Mouse (Mus musculus) heart, embryonic 14.5 days (tissue): Measurements from ENCODE around the gene Pelp1. TPM values are rescaled to one million over a fixed set of nuclear protein-coding genes. Genes with fewer than 3 reads are reported as not detected.
A peak's percentile ranks its signal among the peaks of the same experiment; 100 is the strongest.

Experiments used
- ATAC-seq: fragments of 200-750 bp; cut with Nextera tagmentation; 2 replicates; pipeline ENCODE4 v1.8.0; 2017; ENCODE audit warnings: low read depth, moderate TSS enrichment; ENCODE audit not compliant: insufficient number of reproducible peaks, insufficient read depth, low FRiP score
- H3K27ac ChIP-seq, 2 experiments: fragments of 200-500 bp in 1 of 2; fragments of 300-500 bp in 1 of 2; sonication (generic) in 1 of 2; replicated peaks in 1 of 2; 2 replicates each; pipeline ENCODE4 v1.5.1; 2012 to 2014; ENCODE audit warnings: low read depth in 2 of 2, low read length in 2 of 2, control low read depth in 1 of 2, mild to moderate bottlenecking in 1 of 2, mixed read lengths in 1 of 2; ENCODE audit not compliant: control insufficient read depth in 1 of 2, insufficient read depth in 1 of 2
- H3K27me3 ChIP-seq: fragments of 300-500 bp; sonication (generic); 2 replicates; pipeline ENCODE4 v1.6.1; 2014; ENCODE audit warnings: mild to moderate bottlenecking, low read length, control low read depth; ENCODE audit not compliant: control insufficient read depth, insufficient read depth
- H3K36me3 ChIP-seq: fragments of 300-500 bp; sonication (generic); 2 replicates; pipeline ENCODE4 v1.6.1; 2014; ENCODE audit warnings: mild to moderate bottlenecking, control low read depth, low read length, mixed read lengths; ENCODE audit not compliant: control insufficient read depth, insufficient read depth
- H3K4me1 ChIP-seq, 2 experiments: fragments of 200-500 bp in 1 of 2; fragments of 300-500 bp in 1 of 2; sonication (generic) in 1 of 2; 2 replicates each; pipeline ENCODE4 v1.6.1; 2012 to 2014; ENCODE audit warnings: low read length in 2 of 2, control low read depth in 1 of 2, mixed read lengths in 1 of 2; ENCODE audit not compliant: control insufficient read depth in 2 of 2, insufficient read depth in 2 of 2
- H3K4me2 ChIP-seq: fragments of 300-500 bp; sonication (generic); 2 replicates; pipeline ENCODE4 v1.6.1; 2014; ENCODE audit warnings: mild to moderate bottlenecking, low read length
- H3K4me3 ChIP-seq, 2 experiments: fragments of 200-500 bp in 1 of 2; fragments of 300-500 bp in 1 of 2; sonication (generic) in 1 of 2; 2 replicates each; pipeline ENCODE4 v1.5.1; 2012 to 2014; ENCODE audit warnings: low read length in 2 of 2, mild to moderate bottlenecking in 2 of 2, control low read depth in 1 of 2, low read depth in 1 of 2, moderate library complexity in 1 of 2; ENCODE audit not compliant: control insufficient read depth in 1 of 2, insufficient read depth in 1 of 2
- H3K9ac ChIP-seq: fragments of 300-500 bp; sonication (generic); 2 replicates; pipeline ENCODE4 v1.6.1; 2014; ENCODE audit warnings: mild to moderate bottlenecking, low read length
- H3K9me3 ChIP-seq: fragments of 300-500 bp; sonication (generic); 2 replicates; pipeline ENCODE4 v1.6.1; 2016; ENCODE audit warnings: low read length, control low read depth; ENCODE audit not compliant: control insufficient read depth
- WGBS: fragments of 180-500 bp; shearing (Covaris S2); extraction: QIAGEN DNeasy Blood & Tissue Kit; methylation state at CpG from one replicate; pipeline ENCODE4 v1.1.7; 2014; 5-methylcytosine and 5-hydroxymethylcytosine counted together
- microRNA-seq: library from miRNA; unstranded; fragments of <30 nt; microRNA quantifications from one replicate; pipeline ENCODE4, GENCODE M21; 2016
- polyA plus RNA-seq: library from polyadenylated mRNA; unstranded; fragments of >200 nt; fragmentation: Nextera tagmentation; extraction: Ambion mirVana; gene quantifications from 2 replicates; pipeline ENCODE4 v1.2.1, GENCODE M21; 2014

The Pelp1 gene
- polyA plus RNA-seq, 1 experiment from 2014 or later = 17.8 TPM

- peak within 1 kb of the TSS; percentile 73 for H3K4me2 ChIP-seq
- no peak within 1 kb of the TSS for H3K27ac ChIP-seq
- no peak for ATAC-seq
- H3K4me1 ChIP-seq = peaks cover 3 to 4% of the 10 kb centered on the region in 2 experiments; a peak in 2 of 4 replicates
- H3K9me3 ChIP-seq = no peaks in the 10 kb centered on the region
- under 1% methylated on average over 19 of the region's 19 CpGs for WGBS
- H3K27me3 ChIP-seq = peaks cover 68% of the 10 kb centered on the region
- H3K36me3 ChIP-seq = no peaks in the 10 kb centered on the region
- peak within 1 kb of the TSS; percentile 30 to 36 for H3K4me3 ChIP-seq
- H3K9ac ChIP-seq = no peak within 1 kb of the TSS
Observed at GRCm38 (mm10) chr11:70351868-70352267, 58.0 kb downstream of the Pelp1 start, which contains the start of gene Alox15. Alox15 (minus strand) TSS chr11:70352031.

DNA sequence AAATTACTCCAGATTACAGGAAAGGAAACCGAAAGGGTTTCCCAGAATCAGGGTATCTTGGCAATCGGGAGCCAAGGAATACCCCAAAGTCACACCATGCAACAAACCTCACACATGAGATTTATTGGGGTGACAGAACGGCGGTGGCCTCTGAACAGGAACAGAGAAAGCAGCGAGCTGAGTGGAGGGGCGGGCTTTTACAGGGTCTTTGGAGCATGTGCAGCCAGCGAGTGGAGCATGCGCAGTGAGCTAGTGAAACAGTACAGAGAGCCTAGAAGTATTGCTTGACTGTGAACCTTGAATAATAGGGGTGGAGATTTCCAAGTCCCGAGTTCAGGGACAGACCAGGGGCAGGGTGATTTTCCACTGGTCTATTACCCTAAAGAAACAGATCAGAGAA, 61.2 kb downstream of the Pelp1 start:
- Histone ChIP-seq H3K4me3 (no peak overlapping the region), H3K27ac (no peak overlapping the region), H3K9me3 (no peaks in the 10 kb centered on the region), H3K4me1 (peaks cover 3 to 4% of the 10 kb centered on the region in 2 experiments; a peak in 2 of 4 replicates), H3K4me2 (no peak overlapping the region), H3K27me3 (peaks cover 67% of the 10 kb centered on the region), H3K9ac (no peak overlapping the region), H3K36me3 (no peaks in the 10 kb centered on the region)
- 82% methylated on average over 9 of the region's 9 CpGs for WGBS
- ATAC-seq = no peak

DNA sequence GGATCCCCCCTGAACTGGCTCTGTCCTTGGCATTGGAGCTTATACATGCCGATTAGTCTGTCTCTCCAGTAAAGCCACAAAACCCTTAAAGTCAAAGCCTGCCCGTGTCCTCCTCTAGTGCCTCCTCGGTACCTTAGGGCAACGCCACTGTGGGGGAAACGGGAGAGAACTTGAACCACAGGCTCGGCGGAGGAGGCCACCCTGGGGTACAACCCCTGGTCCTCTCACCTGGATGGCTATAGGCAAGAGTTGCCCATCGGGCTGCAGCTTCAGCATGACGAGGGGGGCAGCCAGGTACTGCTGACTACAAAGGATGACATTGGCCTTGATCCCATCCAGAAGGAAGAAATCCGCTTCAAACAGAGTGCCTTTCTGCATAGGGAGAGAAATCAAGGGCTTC, 62.0 kb downstream of the Pelp1 start:
- peaks cover 3 to 4% of the 10 kb centered on the region in 2 experiments; a peak in 2 of 4 replicates for H3K4me1 ChIP-seq
- no peaks in the 10 kb centered on the region for H3K9me3 ChIP-seq
- no peak overlapping the region for H3K4me3 ChIP-seq
- no peak overlapping the region for H3K9ac ChIP-seq
- no peak overlapping the region for H3K27ac ChIP-seq
- WGBS = 81% methylated on average over 10 of the region's 10 CpGs
- no peaks in the 10 kb centered on the region for H3K36me3 ChIP-seq
- ATAC-seq = no peak
- no peak overlapping the region for H3K4me2 ChIP-seq
- peaks cover 60% of the 10 kb centered on the region for H3K27me3 ChIP-seq

- no peak overlapping the region for H3K4me2 ChIP-seq
- H3K4me3 ChIP-seq = no peak overlapping the region
- no peak for ATAC-seq
- no peaks in the 10 kb centered on the region for H3K4me1 ChIP-seq
- WGBS = 85% methylated on average over 8 of the region's 8 CpGs
- no peak overlapping the region for H3K9ac ChIP-seq
- H3K36me3 ChIP-seq = no peaks in the 10 kb centered on the region
- no peak overlapping the region for H3K27ac ChIP-seq
- peaks cover 39% of the 10 kb centered on the region for H3K27me3 ChIP-seq
- no peaks in the 10 kb centered on the region for H3K9me3 ChIP-seq
Observed at GRCm38 (mm10) chr11:70345546-70345945, 64.3 kb downstream of the Pelp1 start.

DNA sequence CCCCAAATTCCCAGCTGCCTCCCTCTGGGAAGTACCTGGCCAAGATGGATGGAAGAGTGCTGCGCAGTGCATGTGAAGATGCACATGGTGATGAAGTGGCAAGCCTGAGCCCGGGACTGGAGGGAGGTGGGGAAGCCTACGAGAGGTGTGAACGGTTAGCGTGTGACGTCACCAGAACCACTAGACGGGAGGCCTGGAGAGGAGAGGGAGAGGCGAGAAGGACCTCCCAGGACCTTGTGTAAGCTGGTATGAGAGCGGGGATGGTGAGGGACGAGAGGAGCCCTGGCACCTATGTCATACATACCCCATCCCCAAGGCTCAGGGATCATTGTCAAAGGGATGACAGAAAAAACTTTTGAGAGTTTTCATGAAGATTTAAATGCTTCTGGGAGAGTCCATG, 64.8 kb downstream of the Pelp1 start:
- H3K4me2 ChIP-seq = no peak overlapping the region
- ATAC-seq = no peak
- no peak overlapping the region for H3K4me3 ChIP-seq
- WGBS = 58% methylated on average over 10 of the region's 10 CpGs
- H3K27me3 ChIP-seq = peaks cover 34% of the 10 kb centered on the region
- H3K27ac ChIP-seq = no peak overlapping the region
- H3K9ac ChIP-seq = no peak overlapping the region
- no peaks in the 10 kb centered on the region for H3K36me3 ChIP-seq
- no peaks in the 10 kb centered on the region for H3K9me3 ChIP-seq
- no peaks in the 10 kb centered on the region for H3K4me1 ChIP-seq

Small RNA genes within 50 kb of the gene (microRNA-seq; reads per million reads assigned to microRNA genes)
- not detected for gene Mir7115

Other genes starting within 250 kb of the Pelp1 start
- gene Slc16a11, start 197.3 kb downstream of the Pelp1 start, polyA plus RNA-seq = 0.16 and 0.18 TPM in 2 replicates
- gene Slc16a13, start 189.0 kb downstream of the Pelp1 start, polyA plus RNA-seq = 4.9 and 6.4 TPM in 2 replicates
- gene Bcl6b, start 180.2 kb downstream of the Pelp1 start, polyA plus RNA-seq = 18.7 and 22.4 TPM in 2 replicates
- 139 and 143 TPM in 2 replicates for gene 0610010K14Rik, start 172.1 kb downstream of the Pelp1 start, polyA plus RNA-seq
- 10.1 and 12.2 TPM in 2 replicates for gene Gm21988, start 170.2 kb downstream of the Pelp1 start, polyA plus RNA-seq
- 219 and 240 TPM in 2 replicates for gene Rnasek, start 170.2 kb downstream of the Pelp1 start, polyA plus RNA-seq
- 3.0 TPM in 2 replicates for gene Alox12, start 154.7 kb downstream of the Pelp1 start, polyA plus RNA-seq
- gene Alox12e, start 87.4 kb downstream of the Pelp1 start, polyA plus RNA-seq = not detected in 2 replicates
- 0.13 TPM in 1 of 2 replicates, not detected in the other for gene Alox15, start 58.0 kb downstream of the Pelp1 start, polyA plus RNA-seq
- 5.4 and 8.6 TPM in 2 replicates for gene Arrb2, start 22.6 kb upstream of the Pelp1 start, polyA plus RNA-seq
- 25.1 and 26.8 TPM in 2 replicates for gene Med11, start 41.9 kb upstream of the Pelp1 start, polyA plus RNA-seq
- 0.95 and 2.0 TPM in 2 replicates for gene Zmynd15, start 49.4 kb upstream of the Pelp1 start, polyA plus RNA-seq
- 9.4 and 10.3 TPM in 2 replicates for gene Cxcl16, start 50.0 kb upstream of the Pelp1 start, polyA plus RNA-seq
- gene Tm4sf5, start 95.2 kb upstream of the Pelp1 start, polyA plus RNA-seq = 8.7 and 10.5 TPM in 2 replicates
- gene Vmo1, start 104.6 kb upstream of the Pelp1 start, polyA plus RNA-seq = 0.32 and 0.43 TPM in 2 replicates
- 0.27 and 0.49 TPM in 2 replicates for gene Gltpd2, start 109.2 kb upstream of the Pelp1 start, polyA plus RNA-seq
- 625 and 657 TPM in 2 replicates for gene Psmb6, start 115.3 kb upstream of the Pelp1 start, polyA plus RNA-seq
- gene Gm40193, start 122.9 kb upstream of the Pelp1 start, polyA plus RNA-seq = not detected in 2 replicates
- 11.1 and 11.7 TPM in 2 replicates for gene Pld2, start 130.0 kb upstream of the Pelp1 start, polyA plus RNA-seq
- gene Mink1, start 152.8 kb upstream of the Pelp1 start, polyA plus RNA-seq = 12.7 and 13.2 TPM in 2 replicates
- not detected in 2 replicates for gene 4930544D05Rik, start 205.8 kb upstream of the Pelp1 start, polyA plus RNA-seq
- not detected in 2 replicates for gene Chrne, start 209.2 kb upstream of the Pelp1 start, polyA plus RNA-seq
- 0.74 and 1.2 TPM in 2 replicates for gene Gp1ba, start 229.1 kb upstream of the Pelp1 start, polyA plus RNA-seq
- gene Rnf167, start 237.2 kb upstream of the Pelp1 start, polyA plus RNA-seq = 73.2 and 75.9 TPM in 2 replicates
- gene Slc25a11, start 237.4 kb upstream of the Pelp1 start, polyA plus RNA-seq = 290 and 303 TPM in 2 replicates
- gene Pfn1, start 244.6 kb upstream of the Pelp1 start, polyA plus RNA-seq = 1,353 and 1,384 TPM in 2 replicates
- gene Eno3, start 247.2 kb upstream of the Pelp1 start, polyA plus RNA-seq = 468 and 495 TPM in 2 replicates